Mouse (Mus musculus) testis, adult 2 months (tissue): Measurements from ENCODE around the gene 1810055G02Rik. TPM values are rescaled to one million over a fixed set of nuclear protein-coding genes. Genes with fewer than 3 reads are reported as not detected.

Experiments used
- H3K27ac ChIP-seq: fragments of 200-500 bp; 2 replicates; pipeline ENCODE4 v1.5.1; 2012; ENCODE audit warnings: low read depth, low read length; ENCODE audit not compliant: control insufficient read depth, insufficient read depth
- H3K27me3 ChIP-seq: fragments of 200-500 bp; 2 replicates; pipeline ENCODE4 v1.6.1; 2012; ENCODE audit warnings: mild to moderate bottlenecking, low read length, moderate library complexity; ENCODE audit not compliant: control insufficient read depth, insufficient read depth
- H3K36me3 ChIP-seq: fragments of 200-500 bp; 2 replicates; pipeline ENCODE4 v1.6.1; 2012; ENCODE audit warnings: mild to moderate bottlenecking, low read length; ENCODE audit not compliant: control insufficient read depth, insufficient read depth
- H3K4me1 ChIP-seq: fragments of 200-500 bp; 2 replicates; pipeline ENCODE4 v1.6.1; 2012; ENCODE audit warnings: low read length; ENCODE audit not compliant: control insufficient read depth, insufficient read depth
- H3K4me3 ChIP-seq: fragments of 200-500 bp; 2 replicates; pipeline ENCODE4 v1.5.1; 2012; ENCODE audit warnings: low read depth, mild to moderate bottlenecking, low read length, moderate library complexity, mixed read lengths; ENCODE audit not compliant: control insufficient read depth
- CTCF ChIP-seq: fragments of 200-500 bp; IDR thresholded peaks from 2 replicates; pipeline ENCODE4 v1.5.1; 2012; ENCODE audit warnings: low read depth, mild to moderate bottlenecking, inconsistent platforms, low read length, moderate library complexity; ENCODE audit not compliant: control insufficient read depth, insufficient read depth, insufficient replicate concordance
- POLR2A ChIP-seq: fragments of 200-500 bp; IDR thresholded peaks from 2 replicates; pipeline ENCODE4 v1.6.1; 2012; ENCODE audit warnings: low read depth, mild to moderate bottlenecking, inconsistent platforms, low read length, moderate library complexity; ENCODE audit not compliant: control insufficient read depth
- polyA plus RNA-seq: library from polyadenylated mRNA; depleted of rRNA; stranded (reverse); fragments of >200 nt; gene quantifications from 2 replicates; pipeline ENCODE4 v1.2.3, GENCODE M21; 2012

1810055G02Rik gene
- polyA plus RNA-seq, 1 experiment = 328 TPM

- TF ChIP-seq POLR2A = no peak
- TF ChIP-seq CTCF = no peak
- H3K27me3 ChIP-seq = no peaks in the 10 kb centered on the region
- H3K36me3 ChIP-seq = no peaks in the 10 kb centered on the region
- no peak overlapping the region for H3K27ac ChIP-seq
- no peak overlapping the region for H3K4me3 ChIP-seq
- H3K4me1 ChIP-seq = no peaks in the 10 kb centered on the region
Measured at GRCm38 (mm10) chr19:3730781-3731646, 22.9 kb downstream of the 1810055G02Rik start.

GRCm38 (mm10) chr19:3736001-3736400 lies 27.9 kb downstream of the 1810055G02Rik start:
- TF ChIP-seq POLR2A (no peak), CTCF (no peak)

GRCm38 (mm10) chr19:3739650-3740049 lies 31.6 kb downstream of the 1810055G02Rik start:
- peaks cover 4% of the 10 kb centered on the region for H3K4me1 ChIP-seq
- TF ChIP-seq CTCF (no peak), POLR2A (no peak)
- no peaks in the 10 kb centered on the region for H3K27me3 ChIP-seq
- H3K4me3 ChIP-seq = no peak overlapping the region
- H3K36me3 ChIP-seq = no peaks in the 10 kb centered on the region
- H3K27ac ChIP-seq = no peak overlapping the region

More at GRCm38 (mm10) chr19:3736001-3736400, 27.9 kb downstream of the 1810055G02Rik start:
- Histone ChIP-seq H3K4me3 (no peak overlapping the region), H3K36me3 (no peaks in the 10 kb centered on the region), H3K27ac (no peak overlapping the region), H3K27me3 (no peaks in the 10 kb centered on the region), H3K4me1 (no peaks in the 10 kb centered on the region)

GRCm38 (mm10) chr19:3742716-3743115 lies 34.6 kb downstream of the 1810055G02Rik start:
- Histone ChIP-seq H3K4me1 (peaks cover 4% of the 10 kb centered on the region), H3K27ac (no peak overlapping the region), H3K4me3 (no peak overlapping the region), H3K36me3 (no peaks in the 10 kb centered on the region), H3K27me3 (no peaks in the 10 kb centered on the region)
- TF ChIP-seq CTCF (no peak), POLR2A (no peak)

- peaks cover 4% of the 10 kb centered on the region for H3K4me1 ChIP-seq
- H3K4me3 ChIP-seq = no peak overlapping the region
- no peak overlapping the region for H3K27ac ChIP-seq
- H3K36me3 ChIP-seq = no peaks in the 10 kb centered on the region
- TF ChIP-seq POLR2A (no peak), CTCF (no peak)
- no peaks in the 10 kb centered on the region for H3K27me3 ChIP-seq
Measured at GRCm38 (mm10) chr19:3743362-3743761, 35.3 kb downstream of the 1810055G02Rik start.

- H3K27ac ChIP-seq = peak overlapping the region; percentile 61; the same call in 1 of the 2 replicates
- H3K36me3 ChIP-seq = no peaks in the 10 kb centered on the region
- TF ChIP-seq CTCF (no peak), POLR2A (no peak)
- no peaks in the 10 kb centered on the region for H3K27me3 ChIP-seq
- H3K4me1 ChIP-seq = peaks cover 4% of the 10 kb centered on the region
- peak overlapping the region; percentile 76 for H3K4me3 ChIP-seq
Measured at GRCm38 (mm10) chr19:3743851-3744512, 35.9 kb downstream of the 1810055G02Rik start.

- TF ChIP-seq CTCF = no peak
- no peak for TF ChIP-seq POLR2A
- Histone ChIP-seq H3K27ac (no peak overlapping the region), H3K4me1 (no peaks in the 10 kb centered on the region), H3K27me3 (no peaks in the 10 kb centered on the region), H3K36me3 (no peaks in the 10 kb centered on the region), H3K4me3 (no peak overlapping the region)
Measured at GRCm38 (mm10) chr19:3752621-3753239, 44.6 kb downstream of the 1810055G02Rik start.
